Comparison of ENCODE assay signal across 8 mouse cellular contexts in the genomic region with DNA sequence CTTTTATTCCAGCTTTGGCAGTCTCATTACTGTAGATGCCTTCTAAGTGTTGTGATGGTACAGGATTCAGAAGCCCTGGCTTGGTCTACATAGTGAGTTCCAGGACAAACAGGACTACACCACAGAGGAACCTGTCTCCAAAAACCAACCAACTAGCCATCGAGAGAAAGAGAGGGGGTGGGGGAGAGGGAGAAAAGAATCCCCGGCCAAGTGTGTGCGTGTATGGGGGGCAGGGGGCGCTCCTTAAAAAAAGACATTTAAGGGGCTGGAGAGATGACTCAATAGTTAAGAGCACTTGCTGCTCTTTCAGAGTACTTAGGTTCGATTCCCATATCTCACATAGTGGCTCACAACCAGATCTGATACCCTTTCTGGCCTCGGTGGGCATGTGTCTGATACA. TPM values are rescaled to one million over a fixed set of nuclear protein-coding genes. Genes with fewer than 3 reads are reported as not detected.
DNase-seq lines count a peak whose midpoint lies in the region; ATAC-seq and TF ChIP-seq lines count a peak whose summit lies in the region.
"Had no signal": no experiment of that assay in that cellular context is flagged by ENCODE, and none has a peak within 500 bp of the region (broad histone marks: within the 10 kb centered on the region; RNA-seq: fewer than 3 reads in every experiment).

No protein-coding gene starts in this region.

- no peak for TF ChIP-seq CTCF in testis, adult 2 months (IDR thresholded peaks at IDR 0.05; ENCODE audit: control insufficient read depth, insufficient read depth, insufficient replicate concordance, low read depth, low read length)

- ATAC-seq in forebrain, embryonic 14.5 days: no peak
- ATAC-seq in liver, embryonic 13.5 days (ENCODE audit: low read depth): no peak

- H3K27ac ChIP-seq in testis, adult 2 months (ENCODE audit: control insufficient read depth, insufficient read depth, low read depth, low read length): no peak overlapping the region
- H3K27ac ChIP-seq in forebrain, embryonic 14.5 days (ENCODE audit: low read depth, low read length): no peak overlapping the region
- H3K27ac ChIP-seq in liver, embryonic 13.5 days: peak overlapping the region; percentile 91

- peaks cover 2% of the 10 kb centered on the region for H3K36me3 ChIP-seq in testis, adult 2 months (ENCODE audit: control insufficient read depth, insufficient read depth, low read length)
- peaks cover 14% of the 10 kb centered on the region; the same call in 1 of the 2 replicates for H3K36me3 ChIP-seq in forebrain, embryonic 14.5 days (ENCODE audit: control insufficient read depth, insufficient read depth, low read length)
- peaks cover 20% of the 10 kb centered on the region for H3K36me3 ChIP-seq in liver, embryonic 13.5 days

- no peak for DNase-seq in testis, postnatal 10 days (ENCODE audit: low spot score)
- no peak for DNase-seq in forebrain, embryonic 14.5 days (ENCODE audit: low spot score)
- no peak for DNase-seq in liver, embryonic 13.5 days
- no peak for DNase-seq in B cell, adult 2 months
- no peak for DNase-seq in urinary bladder, adult 18-20 months (ENCODE audit: low spot score in 2 of 2)
- no peak for DNase-seq in adrenal gland, adult 2 months
- DNase-seq: right cerebral cortex, postnatal 14 days had no signal

- H3K4me1 ChIP-seq in testis, adult 2 months (ENCODE audit: control insufficient read depth, insufficient read depth, low read length): peaks cover 15% of the 10 kb centered on the region
- peaks cover 38% of the 10 kb centered on the region for H3K4me1 ChIP-seq in forebrain, embryonic 14.5 days (ENCODE audit: control insufficient read depth, insufficient read depth, low read length)
- H3K4me1 ChIP-seq in liver, embryonic 13.5 days (replicated peaks): peaks cover 59% of the 10 kb centered on the region

- H3K9me3 ChIP-seq in forebrain, embryonic 14.5 days (replicated peaks; ENCODE audit: control insufficient read depth, low read length): no peaks in the 10 kb centered on the region
- no peaks in the 10 kb centered on the region for H3K9me3 ChIP-seq in liver, embryonic 13.5 days (replicated peaks)

- no peaks in the 10 kb centered on the region for H3K27me3 ChIP-seq in testis, adult 2 months (ENCODE audit: control insufficient read depth, insufficient read depth, low read length)
- H3K27me3 ChIP-seq in forebrain, embryonic 14.5 days (replicated peaks; ENCODE audit: control insufficient read depth, insufficient read depth, low read length): no peaks in the 10 kb centered on the region
- no peaks in the 10 kb centered on the region for H3K27me3 ChIP-seq in liver, embryonic 13.5 days

- H3K4me2 ChIP-seq in forebrain, embryonic 14.5 days (ENCODE audit: low read length): peak overlapping the region; percentile 82
- peak overlapping the region; percentile 91 for H3K4me2 ChIP-seq in liver, embryonic 13.5 days

- peak overlapping the region; percentile 97 for H3K4me3 ChIP-seq in testis, adult 2 months (ENCODE audit: control insufficient read depth, low read depth, low read length)
- H3K4me3 ChIP-seq in forebrain, embryonic 14.5 days (ENCODE audit: low read depth, low read length): peak overlapping the region; percentile 87
- peak overlapping the region; percentile 85 for H3K4me3 ChIP-seq in liver, embryonic 13.5 days (replicated peaks)

- WGBS in forebrain, embryonic 14.5 days: 47% methylated on average over 6 of the region's 6 CpGs
- 24% methylated on average over 6 of the region's 6 CpGs for WGBS in liver, embryonic 13.5 days (ENCODE audit: insufficient replicate concordance)

- H3K9ac ChIP-seq in forebrain, embryonic 14.5 days (ENCODE audit: low read length): peak overlapping the region; percentile 80; the same call in 1 of the 2 replicates
- peak overlapping the region; percentile 87 for H3K9ac ChIP-seq in liver, embryonic 13.5 days

- TF ChIP-seq POLR2A in testis, adult 2 months (IDR thresholded peaks at IDR 0.05; ENCODE audit: control insufficient read depth, low read depth, low read length): no peak

RNA-seq across cellular contexts. Expression of a gene that starts 1.6 kb away (rescaled TPM):
- 14.4 and 14.8 TPM in 2 replicates for polyA plus RNA-seq in testis, adult 2 months (2012; rRNA removed)
- polyA plus RNA-seq in forebrain, embryonic 14.5 days (2014; fragmentation: Nextera tagmentation; extraction: Ambion mirVana): 7.3 and 9.5 TPM in 2 replicates
- 6.7 and 8.5 TPM in 2 replicates for polyA plus RNA-seq in liver, embryonic 13.5 days (2015; fragmentation: Nextera tagmentation; extraction: Ambion mirVana)
- 10 to 100 TPM in 1 of 2 experiments, 1 to 10 TPM in 1; 6.7 to 10.7 TPM for total RNA-seq in adrenal gland, adult 2 months (2021)
- 5.8 and 6.1 TPM in 2 replicates for polyA plus RNA-seq in adrenal gland, adult 2 months (2012; rRNA removed)

RNA-seq across cellular contexts. Expression of a gene that starts 1.7 kb away (rescaled TPM):
- 4.5 and 4.6 TPM in 2 replicates for polyA plus RNA-seq in testis, adult 2 months (2012; rRNA removed)
- polyA plus RNA-seq in forebrain, embryonic 14.5 days (2014; fragmentation: Nextera tagmentation; extraction: Ambion mirVana): 7.9 and 8.5 TPM in 2 replicates
- polyA plus RNA-seq in liver, embryonic 13.5 days (2015; fragmentation: Nextera tagmentation; extraction: Ambion mirVana): 2.2 and 3.2 TPM in 2 replicates
- 10 to 100 TPM; 19.7 to 33.3 TPM for total RNA-seq in adrenal gland, adult 2 months (2021)
- polyA plus RNA-seq in adrenal gland, adult 2 months (2012; rRNA removed): 6.4 and 8.6 TPM in 2 replicates

RNA-seq across cellular contexts. Expression of a gene that starts 35.9 kb away (rescaled TPM):
- 39.3 and 51.5 TPM in 2 replicates for polyA plus RNA-seq in testis, adult 2 months (2012; rRNA removed)
- polyA plus RNA-seq in forebrain, embryonic 14.5 days (2014; fragmentation: Nextera tagmentation; extraction: Ambion mirVana): 12.0 and 17.3 TPM in 2 replicates
- polyA plus RNA-seq in liver, embryonic 13.5 days (2015; fragmentation: Nextera tagmentation; extraction: Ambion mirVana): 50.1 and 54.2 TPM in 2 replicates
- 10 to 100 TPM; 38.7 to 82.4 TPM for total RNA-seq in adrenal gland, adult 2 months (2021)
- 27.7 and 43.5 TPM in 2 replicates for polyA plus RNA-seq in adrenal gland, adult 2 months (2012; rRNA removed)

RNA-seq across cellular contexts. Expression of a gene that starts 47.4 kb away (rescaled TPM):
- 7.2 and 7.7 TPM in 2 replicates for polyA plus RNA-seq in testis, adult 2 months (2012; rRNA removed)
- 20.5 and 20.7 TPM in 2 replicates for polyA plus RNA-seq in forebrain, embryonic 14.5 days (2014; fragmentation: Nextera tagmentation; extraction: Ambion mirVana)
- 3.0 and 3.6 TPM in 2 replicates for polyA plus RNA-seq in liver, embryonic 13.5 days (2015; fragmentation: Nextera tagmentation; extraction: Ambion mirVana)
- 10 to 100 TPM; 26.0 to 41.6 TPM for total RNA-seq in adrenal gland, adult 2 months (2021)
- polyA plus RNA-seq in adrenal gland, adult 2 months (2012; rRNA removed): 47.2 and 50.1 TPM in 2 replicates

RNA-seq across cellular contexts. Expression of a gene that starts 48.5 kb away (rescaled TPM):
- 31.0 and 32.9 TPM in 2 replicates for polyA plus RNA-seq in testis, adult 2 months (2012; rRNA removed)
- 53.0 and 59.3 TPM in 2 replicates for polyA plus RNA-seq in forebrain, embryonic 14.5 days (2014; fragmentation: Nextera tagmentation; extraction: Ambion mirVana)
- polyA plus RNA-seq in liver, embryonic 13.5 days (2015; fragmentation: Nextera tagmentation; extraction: Ambion mirVana): 25.2 and 28.7 TPM in 2 replicates
- 100 to 1,000 TPM; 149 to 186 TPM for total RNA-seq in adrenal gland, adult 2 months (2021)
- polyA plus RNA-seq in adrenal gland, adult 2 months (2012; rRNA removed): 271 and 327 TPM in 2 replicates
